Mouse (Mus musculus) retina, postnatal 7 days (tissue): ENCODE results near the gene Iqgap2.

Experiments
- DNase-seq: peaks from one replicate; pipeline ENCODE4 v3.0.0-alpha.2; 2012; ENCODE audit warnings: low read depth, low spot score

Gene Iqgap2

DNA sequence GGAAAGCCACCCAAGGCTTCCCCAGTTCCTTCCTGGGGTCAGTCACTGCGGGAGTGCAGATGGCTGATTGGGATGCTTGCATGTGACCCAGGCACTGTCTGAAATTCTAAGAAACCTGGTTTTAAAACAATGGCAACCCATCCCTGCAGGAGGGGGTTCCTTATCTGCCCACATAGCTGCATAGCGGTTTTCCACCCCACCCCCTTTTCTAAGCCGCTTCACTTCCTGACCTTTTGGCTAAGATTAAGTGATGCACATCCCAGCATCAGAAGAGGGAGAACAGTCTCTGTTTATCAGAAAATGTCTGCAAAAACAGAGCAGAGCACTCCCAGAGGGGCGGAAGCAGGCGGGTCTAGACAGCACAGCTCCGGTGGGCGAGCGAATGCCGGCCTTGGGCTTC lies 234.6 kb downstream of the Iqgap2 start:
- no peak for DNase-seq

DNA sequence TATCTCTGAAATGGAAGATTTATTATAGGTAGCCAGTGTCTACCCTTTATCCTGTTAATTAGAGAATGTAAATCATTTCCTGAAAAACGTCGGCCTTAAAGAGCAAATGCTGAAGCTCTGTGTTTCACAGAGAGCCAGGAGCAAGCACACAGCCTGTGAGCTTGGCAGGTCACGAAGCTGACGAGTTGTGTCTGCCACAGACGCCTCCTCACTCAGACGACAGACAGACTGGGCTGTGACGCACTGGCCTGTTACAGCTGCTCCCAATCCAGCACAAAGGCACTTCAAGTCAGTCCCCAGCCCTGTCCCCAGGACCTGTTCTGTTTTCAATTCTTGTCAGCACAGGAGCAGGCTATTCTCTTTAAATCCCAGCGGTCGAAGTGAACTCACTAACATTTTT lies 236.4 kb downstream of the Iqgap2 start:
- DNase-seq: no peak

DNA sequence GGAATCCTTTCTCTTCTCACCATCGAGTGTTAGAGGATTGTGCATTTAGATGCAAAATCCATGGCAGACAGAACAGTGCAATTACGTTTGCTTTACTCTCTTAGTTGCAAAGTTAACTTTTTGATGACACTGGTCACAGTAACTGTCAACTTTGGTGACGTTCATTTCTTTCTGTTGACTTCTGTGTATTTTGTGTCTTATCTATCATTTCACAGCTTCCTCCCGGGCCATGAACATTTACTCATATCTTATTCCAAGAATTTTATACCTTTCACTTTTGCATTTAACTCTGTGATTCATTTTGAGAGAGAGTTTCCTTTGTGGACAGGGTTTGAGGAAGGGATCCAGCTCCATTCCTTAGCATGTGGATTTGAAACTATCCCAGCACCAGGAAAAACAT lies 238.0 kb downstream of the Iqgap2 start:
- DNase-seq: no peak

DNA sequence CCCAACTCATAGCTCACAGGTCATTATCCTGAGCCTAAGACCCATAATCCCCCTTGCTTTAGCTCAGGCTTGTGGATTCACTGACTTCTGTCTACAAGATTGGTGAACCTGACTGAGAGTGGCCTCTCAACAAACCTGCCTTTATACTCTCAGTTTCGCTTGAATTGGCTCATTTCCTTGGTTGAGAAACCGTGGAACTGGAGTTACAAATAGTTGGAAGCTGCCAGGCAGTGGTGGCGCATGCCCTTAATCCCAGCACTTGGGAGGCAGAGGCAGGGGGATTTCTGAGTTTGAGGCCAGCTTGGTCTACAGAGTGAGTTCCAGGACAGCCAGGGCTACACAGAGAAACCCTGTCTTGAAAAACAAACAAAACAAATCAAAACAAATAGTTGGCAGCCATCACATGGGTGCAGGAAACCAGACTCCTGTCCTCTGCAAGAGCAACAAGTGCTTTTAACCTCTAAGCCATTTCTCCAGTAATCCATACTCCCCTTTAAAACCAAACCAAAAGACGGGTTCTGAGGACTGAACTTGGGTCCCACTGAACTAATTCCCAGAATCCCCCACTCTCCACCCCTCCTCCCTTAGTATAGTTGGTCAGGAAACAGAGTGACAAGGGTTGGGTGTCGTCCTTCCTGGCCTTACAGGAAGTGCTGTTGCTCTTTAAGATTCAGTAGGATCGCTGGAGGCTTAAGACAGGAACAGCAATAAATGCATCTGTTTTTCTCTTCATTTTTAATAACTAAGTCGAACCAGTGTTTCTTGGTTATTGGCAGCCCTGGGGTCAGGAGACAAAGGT lies 239.7 kb downstream of the Iqgap2 start:
- no peak for DNase-seq

DNA sequence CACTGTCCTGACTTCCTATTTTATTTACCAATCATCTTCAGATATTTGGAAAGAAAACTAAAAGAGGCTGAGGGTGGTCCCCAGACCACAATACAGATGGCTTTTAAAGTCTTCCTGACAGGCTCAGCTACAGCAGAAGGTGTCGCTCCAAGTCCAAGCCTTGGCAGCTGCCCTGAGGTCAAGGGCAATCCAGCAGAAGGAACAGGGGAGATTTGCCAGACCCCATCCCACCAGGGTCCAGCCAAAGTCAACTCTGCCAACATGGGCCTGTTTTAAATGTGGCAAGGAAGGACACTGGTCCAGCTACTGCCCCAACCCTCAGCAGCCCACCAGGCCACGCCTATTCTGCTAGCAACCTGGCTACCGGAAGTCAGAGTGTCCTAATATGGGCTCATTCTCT lies 241.8 kb downstream of the Iqgap2 start:
- DNase-seq: no peak

DNA sequence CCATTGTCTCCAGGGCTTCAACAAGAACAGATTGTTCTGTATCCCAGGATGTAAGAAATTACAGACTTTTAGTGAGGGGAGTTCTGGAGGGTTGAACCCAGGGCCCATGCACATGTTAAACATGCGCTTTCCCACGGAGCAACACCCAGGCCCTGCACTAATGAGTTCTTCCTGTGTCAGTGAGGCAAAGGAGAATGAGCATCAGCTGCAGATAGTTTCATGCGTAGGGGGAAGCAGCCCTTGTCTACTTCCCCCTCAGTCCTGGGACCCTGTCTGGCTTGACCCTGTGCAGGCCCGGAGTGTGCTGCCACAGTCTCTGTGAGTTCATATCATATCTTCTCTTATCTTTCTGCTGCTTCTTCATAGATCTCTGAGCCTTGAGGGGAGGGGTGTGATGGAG lies 244.5 kb downstream of the Iqgap2 start:
- DNase-seq: no peak

DNA sequence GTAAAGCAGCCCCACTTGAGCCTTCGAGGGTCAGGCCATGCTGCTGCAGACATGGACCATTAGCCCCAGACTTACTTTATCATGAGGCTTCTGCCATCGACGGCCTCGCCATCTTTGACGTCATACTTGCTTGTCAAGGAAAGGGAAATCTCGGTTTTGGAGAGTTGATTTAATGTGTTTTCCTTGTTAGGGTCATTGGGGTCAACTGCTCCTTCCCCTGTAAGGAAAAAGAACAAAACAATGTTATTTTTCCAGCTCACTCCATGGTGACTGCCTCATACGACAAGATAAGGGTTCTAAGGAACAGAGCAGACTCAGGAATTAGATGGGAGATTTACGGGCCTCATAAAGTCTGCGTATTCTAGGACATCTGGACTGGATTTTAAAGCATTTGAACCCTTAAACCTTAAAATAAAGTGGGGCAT lies 245.0 kb downstream of the Iqgap2 start:
- no peak for DNase-seq

DNA sequence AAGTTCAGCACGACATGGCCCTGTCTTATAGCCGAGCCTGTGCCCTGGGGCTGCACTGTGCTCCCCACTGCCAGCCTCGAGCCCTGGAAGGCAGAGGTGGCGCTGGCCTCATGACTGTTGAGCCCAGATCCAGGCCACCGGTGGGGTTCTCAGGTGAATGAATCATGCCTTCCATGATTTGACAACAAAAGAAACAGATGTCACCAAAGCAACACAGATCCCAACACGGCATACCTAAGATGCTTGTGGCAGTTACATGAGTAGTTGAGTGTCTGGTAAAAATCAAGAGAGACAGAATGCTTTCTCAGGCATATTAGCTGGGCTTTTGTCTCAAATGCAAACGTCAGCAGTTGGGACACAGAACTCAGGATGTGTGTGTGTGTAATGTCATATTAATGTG lies 248.0 kb downstream of the Iqgap2 start:
- no peak for DNase-seq

DNA sequence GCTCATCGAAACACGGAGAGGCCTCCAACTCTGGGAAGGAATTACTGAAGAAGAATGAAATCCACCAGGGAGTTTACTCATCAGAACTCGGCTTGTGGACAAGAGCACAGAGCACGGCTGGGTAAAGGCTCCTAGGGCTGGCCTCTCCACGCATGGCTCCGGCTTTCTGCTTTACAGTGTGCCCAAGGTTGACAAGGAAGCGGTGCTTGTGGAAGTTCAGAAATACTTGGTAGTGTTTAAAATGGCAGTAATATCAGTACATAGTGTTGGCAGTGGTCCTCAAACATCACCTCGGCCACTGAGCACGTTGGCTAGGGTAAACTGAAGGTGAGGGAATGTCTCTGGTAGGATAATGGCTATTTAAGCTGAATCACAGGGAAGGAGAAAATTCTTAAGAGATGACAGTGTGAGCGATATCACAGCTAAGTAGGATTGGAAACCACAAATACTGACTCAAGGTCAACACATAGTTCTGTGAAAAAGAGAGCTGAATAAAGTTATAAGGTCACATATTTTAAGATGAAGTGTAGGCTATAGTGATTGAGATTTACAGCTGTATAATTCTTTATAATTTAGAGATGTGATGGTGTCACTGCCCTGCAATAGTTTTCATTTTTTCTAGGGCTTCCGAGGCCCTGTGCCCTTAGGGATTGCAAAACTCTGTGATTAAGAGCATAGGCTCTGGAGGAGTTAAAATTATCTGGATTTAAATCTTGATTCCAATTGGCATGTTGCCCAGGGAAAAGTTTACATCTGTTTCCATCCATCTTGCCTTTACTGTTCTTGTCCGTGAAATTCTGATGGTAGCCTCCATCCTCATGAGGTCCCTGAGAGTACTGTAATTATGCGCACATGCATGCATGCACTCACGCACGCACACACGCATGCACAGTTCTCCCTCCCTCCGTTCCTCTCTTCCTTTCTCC lies 250.4 kb downstream of the Iqgap2 start:
- no peak for DNase-seq

DNA sequence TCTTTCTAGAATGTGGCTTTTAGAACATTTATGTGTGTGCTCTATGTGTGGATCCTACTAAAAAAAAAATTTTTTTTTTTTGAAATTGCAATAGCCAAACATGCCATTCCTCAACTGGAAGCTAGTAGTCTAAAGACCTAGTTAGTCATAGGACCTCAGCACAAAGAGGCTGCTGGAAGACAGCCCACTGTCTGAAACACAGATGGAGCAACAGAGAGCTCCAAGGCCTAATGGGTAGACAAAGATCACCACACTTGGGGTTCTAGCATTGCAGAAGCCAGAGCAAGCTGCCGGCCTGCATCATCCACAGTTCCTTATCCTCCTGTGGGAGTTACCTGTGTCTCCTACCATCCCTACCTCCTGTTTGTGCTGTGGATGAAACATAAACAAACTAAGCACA lies 251.3 kb downstream of the Iqgap2 start:
- no peak for DNase-seq

DNA sequence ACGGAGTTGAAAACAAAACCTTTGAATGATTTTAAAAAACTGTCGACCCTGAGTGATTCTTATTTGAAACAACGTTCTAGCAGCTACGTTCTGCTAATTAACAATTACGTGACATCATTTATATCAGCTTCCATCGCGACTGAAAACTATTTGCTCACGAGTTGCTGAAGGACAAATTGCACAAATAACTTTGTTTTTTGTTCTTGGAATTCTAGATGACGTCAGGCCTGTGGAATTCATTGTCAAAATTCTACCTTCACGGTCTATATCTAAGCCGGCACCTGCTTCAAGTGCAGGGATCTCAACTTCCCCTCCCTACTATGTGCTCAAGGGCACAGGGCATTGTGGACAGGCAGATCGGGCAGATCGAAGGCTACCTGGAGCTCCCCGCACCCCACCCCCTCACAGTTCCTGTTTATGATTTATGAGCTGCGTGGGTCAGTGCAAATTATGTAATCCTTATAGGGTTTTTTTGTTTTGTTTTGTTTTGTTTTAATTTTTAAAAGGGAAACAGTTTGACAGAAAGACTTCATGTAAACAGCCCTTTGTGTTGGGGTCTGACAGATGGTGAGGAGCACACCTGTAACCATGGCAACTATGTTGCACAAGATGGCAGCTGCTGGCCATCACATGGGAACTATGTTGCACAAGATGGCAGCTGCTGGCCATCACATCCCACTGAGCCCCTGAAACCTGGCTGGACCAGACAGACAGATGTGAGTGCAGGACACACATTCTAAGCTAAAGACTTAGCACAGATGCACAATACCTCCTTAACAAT lies 252.2 kb downstream of the Iqgap2 start:
- DNase-seq: no peak

DNA sequence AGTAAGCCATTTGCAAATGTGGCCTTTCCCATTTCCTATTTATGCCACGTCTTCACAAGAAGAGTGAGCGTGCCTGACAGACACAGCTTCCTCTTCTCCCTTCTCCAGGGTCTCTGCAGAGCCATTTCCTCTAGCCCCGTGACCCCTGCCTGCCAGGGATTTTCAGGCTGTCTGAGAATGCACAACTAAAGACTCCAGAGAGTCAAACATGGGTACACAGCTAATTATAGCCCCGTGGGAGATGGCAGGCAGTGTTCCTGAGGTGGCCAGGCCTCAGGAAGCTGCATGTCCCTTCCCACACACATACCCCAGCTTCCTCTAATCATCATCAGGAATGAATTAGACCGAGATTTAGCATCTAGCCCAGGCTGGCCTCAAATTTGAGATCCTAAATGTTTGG lies 252.8 kb downstream of the Iqgap2 start:
- no peak for DNase-seq

DNA sequence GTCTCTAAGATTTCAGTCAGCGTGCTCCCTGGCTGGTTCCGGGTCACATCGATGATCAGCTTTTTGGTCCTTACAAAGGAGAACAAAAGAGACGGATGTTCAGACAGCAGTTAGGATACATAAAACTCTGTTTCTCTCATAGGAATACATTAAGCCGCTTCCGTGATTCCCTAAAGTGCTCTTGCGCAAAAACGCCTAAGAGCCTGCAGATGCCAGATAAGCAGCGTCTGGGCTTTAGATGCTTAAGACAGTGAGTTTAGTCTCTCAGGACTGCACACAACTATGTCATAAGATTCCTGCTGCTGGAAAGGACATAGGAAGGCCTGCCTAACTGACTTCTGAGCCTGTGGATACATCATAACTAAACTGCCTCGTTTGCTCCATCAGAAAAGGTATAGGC lies 254.0 kb downstream of the Iqgap2 start:
- DNase-seq: no peak

DNA sequence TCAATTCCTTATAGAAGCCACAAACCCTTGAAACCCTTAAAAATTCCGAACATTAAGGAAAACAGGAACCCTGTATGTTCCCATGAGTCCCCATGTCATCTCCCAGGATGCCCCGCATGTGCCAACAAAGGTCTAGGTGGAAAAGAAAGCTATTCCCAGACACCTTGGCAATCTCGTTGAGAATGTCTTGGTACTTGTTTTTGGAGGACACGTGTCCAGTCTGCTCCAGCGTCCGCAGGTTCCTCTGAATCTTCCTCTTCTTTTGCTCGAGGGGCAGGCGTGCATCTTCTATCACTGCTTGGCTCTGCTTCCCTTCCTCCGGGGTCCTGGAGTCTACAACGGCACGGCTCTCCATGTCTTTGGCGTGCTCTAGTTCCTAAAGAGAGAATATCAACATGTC lies 256.4 kb downstream of the Iqgap2 start:
- DNase-seq: no peak

DNA sequence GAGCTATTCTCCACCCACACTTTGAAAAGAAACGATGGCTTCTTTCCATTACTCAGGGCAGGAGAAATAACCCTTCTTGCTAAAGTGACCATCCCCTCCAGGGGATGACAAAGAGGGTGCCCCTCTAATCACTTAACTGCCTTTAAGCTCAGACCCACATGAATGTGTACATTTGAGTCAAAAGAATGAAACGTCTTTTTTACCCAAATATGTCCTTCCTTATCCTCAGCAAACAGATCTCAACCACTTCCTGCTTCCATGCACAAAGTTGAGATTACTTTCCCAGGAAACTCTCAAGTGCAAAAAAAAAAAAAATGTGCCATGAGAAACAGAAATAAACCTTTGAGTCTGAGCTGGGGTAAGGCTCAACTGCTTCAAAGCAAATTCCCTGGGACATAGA lies 257.3 kb downstream of the Iqgap2 start:
- no peak for DNase-seq

DNA sequence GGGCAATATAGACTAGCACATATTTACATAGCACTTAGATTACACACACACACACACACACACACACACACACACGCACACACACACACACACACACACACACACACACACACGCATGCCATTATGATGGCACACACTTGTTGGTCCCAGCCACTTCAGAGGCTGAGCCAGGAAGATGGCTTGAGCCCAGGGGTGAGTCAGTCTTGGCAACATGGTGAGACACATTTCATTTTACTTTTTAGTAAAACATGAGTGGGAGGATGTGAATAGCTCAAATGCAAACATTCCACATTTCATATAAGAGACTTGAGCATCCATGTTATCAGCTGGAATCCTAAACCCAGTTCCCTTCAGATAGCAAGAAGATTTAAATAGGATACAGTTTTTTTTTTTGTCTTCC lies 258.3 kb downstream of the Iqgap2 start:
- no peak for DNase-seq

DNA sequence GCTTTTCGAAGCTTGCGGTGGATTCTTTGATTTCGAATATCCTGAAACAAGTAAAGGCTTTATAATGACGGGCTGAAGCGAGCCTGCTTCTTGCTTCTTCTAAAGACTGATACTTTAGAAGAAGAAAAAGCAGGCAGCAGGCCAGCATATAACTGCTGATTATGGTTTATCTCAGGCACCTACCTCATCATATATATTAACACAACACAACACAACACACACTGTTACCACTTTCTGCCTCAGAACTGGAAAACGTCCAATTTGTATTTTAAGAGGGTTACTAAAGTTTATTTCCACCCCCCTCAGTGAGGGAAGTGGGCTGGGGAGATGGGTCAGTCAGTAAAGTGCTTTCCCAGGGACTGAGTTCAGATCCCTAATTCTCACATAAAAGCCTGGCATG lies 259.6 kb downstream of the Iqgap2 start:
- no peak for DNase-seq

DNA sequence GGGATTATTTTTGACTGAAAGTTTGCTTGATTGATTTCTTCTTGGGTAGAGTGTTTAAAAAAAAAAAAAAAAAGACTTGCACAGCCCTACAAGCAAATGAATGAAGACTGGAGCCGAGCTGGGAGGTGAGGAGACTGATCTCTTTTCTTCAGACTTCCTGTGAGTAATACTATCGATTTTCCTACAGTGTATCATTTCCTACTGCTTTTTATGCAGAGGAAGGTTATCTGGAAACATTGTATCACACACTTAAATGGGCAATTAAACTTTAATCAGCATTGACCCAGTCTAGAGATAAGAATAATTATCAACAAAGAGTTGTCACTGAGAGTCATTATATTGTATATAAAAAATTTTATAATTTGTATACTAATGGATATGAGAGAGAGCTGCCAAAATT lies 261.0 kb downstream of the Iqgap2 start:
- DNase-seq: no peak

DNA sequence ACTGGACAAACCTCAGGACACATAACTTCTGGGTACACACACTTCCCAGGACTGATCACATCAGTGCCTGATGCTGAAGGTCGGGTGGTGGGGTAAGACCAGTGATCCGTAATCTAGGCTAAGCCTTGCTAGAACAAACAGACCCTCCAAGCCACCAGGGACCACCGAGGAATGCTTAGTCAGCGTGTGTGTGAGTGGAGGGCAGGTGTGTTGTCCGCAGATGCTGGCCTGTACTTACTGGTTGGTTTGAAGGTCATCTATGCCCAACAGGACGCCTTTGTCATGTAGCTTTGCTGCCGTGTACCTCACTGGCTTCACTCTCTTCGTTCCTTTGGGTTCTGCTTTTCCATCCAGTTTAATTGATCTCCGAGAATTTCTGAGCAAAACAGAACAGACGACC lies 262.0 kb downstream of the Iqgap2 start:
- DNase-seq: no peak

DNA sequence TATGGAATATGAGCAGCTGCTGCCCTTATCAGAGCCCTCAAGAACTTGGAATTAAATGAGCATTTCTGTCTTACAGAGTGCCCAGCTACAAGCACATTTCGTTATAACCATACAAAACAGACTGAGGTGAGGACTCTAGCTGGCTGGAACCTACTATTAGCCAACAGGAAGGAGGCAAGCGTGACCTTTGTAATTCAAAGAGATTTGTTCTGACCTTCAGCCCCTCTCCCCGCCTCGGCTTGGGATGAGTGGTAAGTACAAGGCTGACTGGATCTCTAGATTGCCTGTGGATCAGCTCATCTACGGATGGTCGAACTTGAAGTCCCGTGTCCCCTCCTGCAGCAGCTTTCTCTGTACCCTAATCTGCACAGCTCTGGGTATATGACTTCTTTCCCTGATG lies 265.0 kb downstream of the Iqgap2 start:
- no peak for DNase-seq

DNA sequence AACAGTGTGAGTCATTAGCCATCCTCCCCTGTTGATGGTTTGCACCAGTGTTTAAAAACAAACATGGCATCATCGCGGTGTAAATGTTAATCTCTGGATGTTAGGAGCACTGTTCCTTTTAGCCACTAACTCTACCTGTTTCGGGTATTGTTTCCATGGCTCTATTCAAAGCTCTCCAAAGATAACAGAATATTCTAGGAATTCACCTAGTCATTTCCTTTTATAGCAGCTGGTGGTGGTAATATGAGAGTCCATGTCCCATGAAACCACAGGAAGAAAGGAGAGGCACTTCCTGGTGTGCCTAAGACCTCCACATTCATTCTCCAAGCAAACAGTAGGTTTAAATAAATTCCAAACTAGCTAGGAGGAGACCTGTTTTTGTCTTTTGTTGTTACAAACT lies 268.7 kb downstream of the Iqgap2 start:
- DNase-seq: no peak

DNA sequence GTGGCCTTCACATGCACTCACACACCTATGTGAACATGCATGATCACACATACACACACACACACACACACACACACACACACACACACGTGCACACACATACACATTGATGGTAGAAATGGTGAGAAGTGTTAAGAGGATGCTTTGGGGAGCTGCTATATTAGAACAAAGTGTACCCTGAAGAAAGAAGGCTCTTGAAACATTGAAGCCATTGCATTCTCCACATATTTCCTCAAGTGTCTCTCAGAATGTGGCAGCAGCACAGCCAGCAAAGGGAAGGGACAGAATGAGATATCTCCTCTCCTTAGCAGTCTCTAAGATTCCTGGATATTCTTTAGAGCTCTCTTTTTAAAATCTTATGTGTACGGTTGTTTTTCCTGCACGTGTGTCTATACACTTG lies 270.2 kb downstream of the Iqgap2 start:
- DNase-seq: no peak
